Mouse (Mus musculus) myocyte (in vitro differentiated cells): ENCODE results near the gene Mrpl54.
"Not testable (repeated sequence)": the region's sequence is repeated elsewhere in the genome, so short reads cannot be mapped to it uniquely, and the experiment has no call there.

Source experiments
- CEBPB ChIP-seq: IDR thresholded peaks from 2 replicates; pipeline ENCODE4 v1.6.1; 2011; ENCODE audit warnings: mild to moderate bottlenecking, moderate library complexity; ENCODE audit not compliant: poor library complexity, insufficient read depth, severe bottlenecking
- MAX ChIP-seq: IDR thresholded peaks from one replicate; pipeline ENCODE4 v1.6.1; 2011; ENCODE audit warnings: low read depth, mild to moderate bottlenecking, control low read depth
- MYOD1 ChIP-seq, 3 experiments: IDR thresholded peaks; one replicate each; pipeline ENCODE4 v1.6.1; 2011; ENCODE audit warnings: control low read depth in 2 of 3, low read depth in 2 of 3, mild to moderate bottlenecking in 2 of 3, moderate library complexity in 1 of 3; ENCODE audit not compliant: insufficient read length in 2 of 3, control insufficient read depth in 1 of 3
- POLR2A ChIP-seq: IDR thresholded peaks from one replicate; pipeline ENCODE4 v1.6.1; 2011; ENCODE audit warnings: low read depth, mild to moderate bottlenecking, control low read depth, moderate library complexity; ENCODE audit not compliant: insufficient read length
- POLR2AphosphoS2 ChIP-seq: IDR thresholded peaks from one replicate; pipeline ENCODE4 v1.6.1; 2011; ENCODE audit warnings: low read depth, control low read depth; ENCODE audit not compliant: insufficient read length
- REST ChIP-seq: IDR thresholded peaks from one replicate; pipeline ENCODE4 v1.6.1; 2011; ENCODE audit warnings: mild to moderate bottlenecking, control low read depth, moderate library complexity; ENCODE audit not compliant: insufficient read depth, insufficient read length
- SRF ChIP-seq: IDR thresholded peaks from one replicate; pipeline ENCODE4 v1.6.1; 2011; ENCODE audit warnings: low read depth; ENCODE audit not compliant: control insufficient read depth, insufficient read length
- TCF12 ChIP-seq: IDR thresholded peaks from one replicate; pipeline ENCODE4 v1.6.1; 2011; ENCODE audit warnings: mild to moderate bottlenecking, control low read depth; ENCODE audit not compliant: poor library complexity, insufficient read depth, severe bottlenecking
- USF1 ChIP-seq: IDR thresholded peaks from one replicate; pipeline ENCODE4 v1.6.1; 2011; ENCODE audit warnings: low read depth, mild to moderate bottlenecking, control low read depth, moderate library complexity

GRCm38 (mm10) chr10:81223731-81224130 is 43.0 kb downstream of the Mrpl54 start:
- TF ChIP-seq MYOD1 (IDR thresholded peaks at IDR 0.05; ENCODE audit: control insufficient read depth in 1 of 3, insufficient read length in 2 of 3, low read depth in 2 of 3); MAX; POLR2A; TCF12; POLR2AphosphoS2; CEBPB; USF1; SRF; REST: not testable (repeated sequence)
